Mouse (Mus musculus) stomach, postnatal 0 days (tissue): ENCODE results near the gene Rasgef1b.

Experiments
- CTCF ChIP-seq: IDR thresholded peaks from 2 replicates; pipeline ENCODE4 v1.5.1; 2016; ENCODE audit warnings: antibody characterized with exemption, low read depth, mild to moderate bottlenecking, moderate library complexity
- EP300 ChIP-seq: optimal IDR thresholded peaks from 2 replicates; pipeline ENCODE3; 2016; ENCODE audit warnings: antibody characterized with exemption

- TF ChIP-seq EP300 (no peak), CTCF (no peak)
Observed at GRCm38 (mm10) chr5:99388585-99389250, 340.1 kb downstream of the Rasgef1b start.
